Mouse (Mus musculus) liver, embryonic 11.5 days (tissue): ENCODE measurements around the gene Fbxl16. TPM values are rescaled to one million over a fixed set of nuclear protein-coding genes. Genes with fewer than 3 reads are reported as not detected.
A peak's percentile ranks its signal among the peaks of the same experiment; 100 is the strongest.

Experiments used
- ATAC-seq: fragments of 200-750 bp; cut with Nextera tagmentation; replicated peaks from 2 replicates; pipeline ENCODE4 v1.8.0; 2017; ENCODE audit warnings: moderate number of reproducible peaks, mild to moderate bottlenecking, moderate TSS enrichment, moderate library complexity; ENCODE audit not compliant: low FRiP score
- DNase-seq: peaks from one replicate; pipeline ENCODE4 v3.0.0-alpha.2; 2017; ENCODE audit warnings: low spot score
- H3K27ac ChIP-seq: fragments of 300-500 bp; sonication (generic); 2 replicates; pipeline ENCODE4 v1.5.1; 2014; ENCODE audit warnings: mild to moderate bottlenecking, low read depth, low read length, control low read depth
- H3K27me3 ChIP-seq: fragments of 300-500 bp; sonication (generic); replicated peaks from 2 replicates; pipeline ENCODE4 v1.6.1; 2014; ENCODE audit warnings: low read length, mixed read lengths; ENCODE audit not compliant: control insufficient read depth, insufficient read depth
- H3K36me3 ChIP-seq: fragments of 300-500 bp; sonication (generic); 2 replicates; pipeline ENCODE4 v1.6.1; 2014; ENCODE audit warnings: mild to moderate bottlenecking, low read length, moderate library complexity, mixed read lengths; ENCODE audit not compliant: control insufficient read depth, insufficient read depth
- H3K4me1 ChIP-seq: fragments of 300-500 bp; sonication (generic); replicated peaks from 2 replicates; pipeline ENCODE4 v1.6.1; 2014; ENCODE audit warnings: low read length, mixed read lengths; ENCODE audit not compliant: control insufficient read depth, insufficient read depth
- H3K4me2 ChIP-seq: fragments of 300-500 bp; sonication (generic); 2 replicates; pipeline ENCODE4 v1.6.1; 2014; ENCODE audit warnings: mild to moderate bottlenecking, control low read depth, moderate library complexity
- H3K4me3 ChIP-seq: fragments of 300-500 bp; sonication (generic); 2 replicates; pipeline ENCODE4 v1.5.1; 2014; ENCODE audit warnings: low read depth, low read length, control low read depth
- H3K9ac ChIP-seq: fragments of 300-500 bp; sonication (generic); 2 replicates; pipeline ENCODE4 v1.6.1; 2014; ENCODE audit warnings: low read depth, low read length, control low read depth
- H3K9me3 ChIP-seq: fragments of 300-500 bp; sonication (generic); 2 replicates; pipeline ENCODE4 v1.6.1; 2016; ENCODE audit warnings: low read length, inconsistent platforms, mixed read lengths; ENCODE audit not compliant: control insufficient read depth
- WGBS: fragments of 180-500 bp; shearing (Covaris S2); extraction: QIAGEN DNeasy Blood & Tissue Kit; methylation state at CpG from one replicate; pipeline ENCODE4 v1.1.7; 2014; 5-methylcytosine and 5-hydroxymethylcytosine counted together
- polyA plus RNA-seq: library from polyadenylated mRNA; unstranded; fragments of >200 nt; fragmentation: Nextera tagmentation; extraction: Ambion mirVana; gene quantifications from 2 replicates; pipeline ENCODE4 v1.2.1, GENCODE M21; 2014

The Fbxl16 gene
- polyA plus RNA-seq = 0.99 and 1.2 TPM in 2 replicates

GRCm38 (mm10) chr17:25808789-25809605 lies at the start of gene Fbxl16:
TSS of gene Fbxl16 (plus strand) at chr17:25809085.
- H3K4me1 ChIP-seq = peaks cover 4% of the 10 kb centered on the region; the same call in 1 of the 2 replicates
- H3K27ac ChIP-seq = no peak within 1 kb of the TSS
- under 1% methylated on average over 85 of the region's 100 CpGs for WGBS
- H3K36me3 ChIP-seq = no peaks in the 10 kb centered on the region
- peak within 1 kb of the TSS; percentile 27 for H3K9ac ChIP-seq
- H3K9me3 ChIP-seq = no peaks in the 10 kb centered on the region
- peaks cover 66% of the 10 kb centered on the region for H3K27me3 ChIP-seq
- DNase-seq = peak; percentile 60
- H3K4me2 ChIP-seq = peak within 1 kb of the TSS; percentile 90
- ATAC-seq = peak; percentile 54
- peak within 1 kb of the TSS; percentile 59 for H3K4me3 ChIP-seq

- Histone ChIP-seq H3K4me1 (no peaks in the 10 kb centered on the region), H3K4me3 (no peak overlapping the region), H3K27me3 (no peaks in the 10 kb centered on the region), H3K9me3 (no peaks in the 10 kb centered on the region), H3K36me3 (no peaks in the 10 kb centered on the region), H3K9ac (no peak overlapping the region), H3K4me2 (no peak overlapping the region), H3K27ac (no peak overlapping the region)
- ATAC-seq (no peak), DNase-seq (no peak)
- WGBS = 71% methylated on average over 8 of the region's 8 CpGs
Observed at GRCm38 (mm10) chr17:25760148-25760547, 48.7 kb upstream of the Fbxl16 start.

- Histone ChIP-seq H3K27ac (no peak overlapping the region), H3K27me3 (0 out of 2 replicates have a peak, but pooled peaks cover 3% of the 10 kb centered on the region), H3K4me3 (no peak overlapping the region), H3K9ac (no peak overlapping the region), H3K9me3 (no peaks in the 10 kb centered on the region), H3K4me2 (no peak overlapping the region), H3K4me1 (no peaks in the 10 kb centered on the region), H3K36me3 (no peaks in the 10 kb centered on the region)
- no peak for DNase-seq
- no peak for ATAC-seq
- WGBS = 47% methylated on average over 4 of the region's 4 CpGs
Observed at GRCm38 (mm10) chr17:25761561-25761970, 47.3 kb upstream of the Fbxl16 start.

- Histone ChIP-seq H3K9ac (no peak overlapping the region), H3K27me3 (peaks cover 3% of the 10 kb centered on the region; the same call in 1 of the 2 replicates), H3K27ac (no peak overlapping the region), H3K4me2 (no peak overlapping the region), H3K4me1 (no peaks in the 10 kb centered on the region), H3K9me3 (no peaks in the 10 kb centered on the region), H3K4me3 (no peak overlapping the region), H3K36me3 (no peaks in the 10 kb centered on the region)
- no peak for ATAC-seq
- no peak for DNase-seq
- 31% methylated on average over 3 of the region's 3 CpGs for WGBS
Observed at GRCm38 (mm10) chr17:25762591-25762990, 46.3 kb upstream of the Fbxl16 start.

- 71% methylated on average over 5 of the region's 5 CpGs for WGBS
- Histone ChIP-seq H3K4me3 (no peak overlapping the region), H3K36me3 (no peaks in the 10 kb centered on the region), H3K27me3 (peaks cover 3% of the 10 kb centered on the region; the same call in 1 of the 2 replicates), H3K9me3 (no peaks in the 10 kb centered on the region), H3K9ac (no peak overlapping the region), H3K4me2 (no peak overlapping the region), H3K4me1 (no peaks in the 10 kb centered on the region), H3K27ac (no peak overlapping the region)
- DNase-seq (no peak), ATAC-seq (no peak)
Observed at GRCm38 (mm10) chr17:25765886-25766285, 43.0 kb upstream of the Fbxl16 start.

GRCm38 (mm10) chr17:25769331-25769730 lies 39.6 kb upstream of the Fbxl16 start:
- H3K4me3 ChIP-seq = no peak overlapping the region
- no peak overlapping the region for H3K9ac ChIP-seq
- ATAC-seq = no peak
- WGBS = 53% methylated on average over 9 of the region's 9 CpGs
- no peak overlapping the region for H3K27ac ChIP-seq
- no peaks in the 10 kb centered on the region for H3K9me3 ChIP-seq
- no peaks in the 10 kb centered on the region for H3K36me3 ChIP-seq
- no peak for DNase-seq
- H3K4me1 ChIP-seq = peaks cover 6% of the 10 kb centered on the region
- peaks cover 6% of the 10 kb centered on the region; the same call in 1 of the 2 replicates for H3K27me3 ChIP-seq
- H3K4me2 ChIP-seq = no peak overlapping the region

- peaks cover 5% of the 10 kb centered on the region; the same call in 1 of the 2 replicates for H3K36me3 ChIP-seq
- H3K4me1 ChIP-seq = peaks cover 10% of the 10 kb centered on the region
- H3K27ac ChIP-seq = no peak within 1 kb of the TSS
- no peaks in the 10 kb centered on the region for H3K9me3 ChIP-seq
- peak within 1 kb of the TSS; percentile 91 for H3K4me2 ChIP-seq
- H3K9ac ChIP-seq = peak within 1 kb of the TSS; percentile 75
- peaks cover 3% of the 10 kb centered on the region; the same call in 1 of the 2 replicates for H3K27me3 ChIP-seq
- peak within 1 kb of the TSS; percentile 71 for H3K4me3 ChIP-seq
- WGBS = under 1% methylated on average over 37 of the region's 37 CpGs
- peak; percentile 99 for DNase-seq
- peak; percentile 83 for ATAC-seq
Observed at GRCm38 (mm10) chr17:25773549-25774120, 35.2 kb upstream of the Fbxl16 start, which contains the start of gene Narfl. TSS of gene Narfl (plus strand) at chr17:25773776.

GRCm38 (mm10) chr17:25775318-25776062 lies 33.4 kb upstream of the Fbxl16 start:
- H3K4me1 ChIP-seq = peaks cover 10% of the 10 kb centered on the region
- H3K27me3 ChIP-seq = 0 out of 2 replicates have a peak, but pooled peaks cover 3% of the 10 kb centered on the region
- H3K36me3 ChIP-seq = peaks cover 8% of the 10 kb centered on the region
- H3K4me2 ChIP-seq = no peak overlapping the region
- ATAC-seq (no peak), DNase-seq (no peak)
- 77% methylated on average over 10 of the region's 10 CpGs for WGBS
- H3K4me3 ChIP-seq = no peak overlapping the region
- no peaks in the 10 kb centered on the region for H3K9me3 ChIP-seq
- no peak overlapping the region for H3K9ac ChIP-seq
- no peak overlapping the region for H3K27ac ChIP-seq
